Mouse (Mus musculus): ENCODE measurements around the gene Mthfsd.
A peak's percentile ranks its signal among the peaks of the same experiment; 100 is the strongest.

The Mthfsd gene

DNA sequence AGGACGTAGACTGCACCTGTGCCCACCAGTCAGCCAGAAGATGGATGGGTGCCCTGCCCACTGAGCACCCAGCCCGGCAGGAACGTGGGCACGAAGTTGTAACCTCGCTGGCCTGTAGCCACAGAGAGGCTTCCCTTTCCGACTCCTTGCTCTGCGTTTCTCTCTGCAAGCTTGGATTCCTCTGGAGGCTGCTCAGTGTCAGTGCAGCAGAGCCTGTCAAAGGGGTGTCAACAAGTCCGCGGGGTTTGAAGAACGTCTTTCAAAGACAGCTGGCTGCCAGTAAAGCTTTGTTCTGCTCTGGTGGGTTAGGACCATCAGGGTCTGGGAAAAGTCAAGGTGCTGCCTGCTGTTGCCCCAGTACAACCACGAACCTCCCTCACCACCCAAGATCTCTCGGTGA is 36.7 kb downstream of the Mthfsd start:
- DNase-seq, result no peak

DNA sequence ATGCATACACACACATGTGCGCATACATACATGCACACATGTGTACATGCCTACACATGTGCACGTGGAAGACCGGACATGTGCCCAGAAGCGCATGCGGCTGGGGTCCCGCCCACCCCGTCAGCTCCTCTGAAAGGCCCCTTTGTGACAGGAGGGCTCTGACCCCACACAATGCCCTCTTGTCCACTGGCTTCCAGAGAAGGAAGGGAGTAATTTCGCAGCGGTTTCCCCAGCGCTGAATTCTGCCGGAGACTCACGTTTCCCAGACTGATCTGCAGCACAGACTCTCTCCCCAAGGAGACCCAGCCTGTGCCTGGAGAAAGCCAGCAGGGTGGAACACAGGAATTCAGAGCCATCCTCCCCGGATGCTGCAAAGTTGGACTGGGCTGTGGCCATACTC is 44.5 kb downstream of the Mthfsd start:
- no peak for DNase-seq

- DNase-seq, result no peak
Measured at GRCm38 (mm10) chr8:121062521-121062920, 45.7 kb downstream of the Mthfsd start.

GRCm38 (mm10) chr8:121059098-121059497 is 49.1 kb downstream of the Mthfsd start:
- DNase-seq, result no peak

DNA sequence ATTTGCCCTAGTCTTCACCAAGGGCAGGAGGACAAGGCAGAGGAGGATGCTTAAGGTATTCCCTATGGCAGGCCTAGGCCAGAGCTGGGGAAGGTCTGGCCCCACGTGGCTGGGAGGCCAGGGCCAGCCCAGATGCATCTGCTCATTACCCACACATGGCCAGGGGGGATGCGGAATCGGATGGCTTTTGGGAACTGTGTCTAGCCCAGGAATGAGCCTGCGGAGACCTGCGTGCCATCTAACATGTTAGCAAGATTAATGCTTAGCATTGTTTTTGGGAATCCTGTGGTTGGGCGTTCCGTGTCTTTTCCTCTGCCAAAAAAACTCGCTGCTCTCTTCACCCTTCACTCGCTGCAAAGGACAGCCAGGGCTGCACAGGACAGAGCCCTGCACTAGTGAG is 50.1 kb downstream of the Mthfsd start:
- DNase-seq, result no peak

DNA sequence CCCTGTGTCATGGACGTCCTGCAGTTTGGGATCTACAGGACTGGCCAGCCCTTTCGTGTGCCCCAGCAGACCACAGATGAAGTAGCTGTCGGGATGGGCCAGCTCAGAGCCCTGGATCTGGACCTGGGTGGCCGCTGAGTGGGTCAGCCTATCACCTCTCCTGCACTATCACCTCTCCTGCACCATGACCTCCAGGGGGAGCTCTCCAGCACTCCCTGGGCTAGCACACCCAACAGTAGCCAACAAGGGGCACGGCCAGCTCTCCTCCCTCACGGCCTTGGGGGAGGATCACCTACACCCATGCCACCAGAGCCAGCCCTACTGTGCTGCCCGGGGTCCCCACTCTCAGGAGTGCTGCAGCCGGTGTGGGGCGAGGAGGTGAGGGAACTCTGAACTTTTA is 60.8 kb downstream of the Mthfsd start:
- no peak for DNase-seq

- peak; percentile 8 for DNase-seq
Measured at GRCm38 (mm10) chr8:121043719-121044440, 64.3 kb downstream of the Mthfsd start.
